Mouse (Mus musculus) c-Kit-negative CD71-positive TER-119-positive erythroid progenitor cells, embryonic 14.5 days (primary cell): Measurements from ENCODE around the gene Fgfr2.

ENCODE experiments used
- DNase-seq: peaks from one replicate; pipeline ENCODE4 v3.0.0-alpha.2; 2013; ENCODE audit warnings: low read depth, low spot score

Gene Fgfr2

DNA sequence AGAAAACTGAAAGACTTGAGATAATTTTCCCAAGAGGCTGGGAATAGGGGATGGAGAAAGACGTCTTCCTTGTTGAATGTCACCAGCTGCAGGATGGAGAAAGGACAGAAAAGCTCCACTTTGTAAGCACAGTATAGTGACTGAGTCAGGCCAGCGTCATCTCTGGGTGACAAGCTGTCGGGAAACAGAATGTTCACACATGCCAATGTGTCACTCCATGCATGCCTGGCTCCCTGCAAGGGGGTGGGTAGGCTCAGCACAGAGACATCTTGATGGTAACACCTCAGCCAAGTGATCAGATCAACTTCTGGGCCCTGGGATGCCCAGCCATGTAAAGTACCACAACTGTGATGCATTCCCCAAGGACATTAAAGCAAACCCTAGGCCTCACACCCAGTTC is 942.1 kb downstream of the Fgfr2 start:
- DNase-seq = no peak

DNA sequence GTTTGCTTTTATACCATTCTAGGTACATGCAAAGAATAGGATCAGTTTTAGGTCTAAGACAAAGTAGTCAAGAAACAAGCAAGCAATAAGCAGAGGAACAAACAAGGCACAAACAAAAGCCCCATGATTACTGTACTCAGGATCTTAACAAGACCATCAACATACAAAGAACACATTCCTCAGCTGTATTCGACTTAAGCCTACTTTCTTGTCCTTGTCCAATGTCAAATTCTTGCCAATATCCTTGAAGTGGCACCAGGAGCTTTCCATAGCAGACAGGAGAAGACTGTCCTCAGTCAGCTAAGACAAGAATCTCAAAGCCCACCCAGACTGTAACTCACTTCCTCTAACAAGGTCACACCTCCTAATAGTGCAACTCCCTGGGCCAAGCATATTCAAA is 944.1 kb downstream of the Fgfr2 start:
- no peak for DNase-seq

DNA sequence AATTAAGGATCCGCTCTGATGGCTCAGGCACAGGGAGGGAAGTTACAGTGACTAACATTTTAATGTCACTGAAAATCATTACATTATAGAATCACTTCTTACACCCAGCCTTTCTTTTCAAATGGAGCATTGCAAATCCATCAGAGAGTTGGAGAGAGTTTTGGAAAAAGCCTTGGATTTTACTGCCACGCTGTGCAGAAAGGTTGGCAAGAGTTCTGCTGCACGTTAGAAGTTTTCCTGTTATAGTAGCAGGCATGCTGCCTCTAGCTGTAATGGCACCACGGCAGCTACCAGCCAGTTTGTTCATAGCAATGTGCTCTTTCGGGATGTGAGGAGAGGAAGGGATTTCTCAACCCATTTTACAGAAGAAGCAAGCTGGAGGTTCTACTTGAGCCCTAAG is 948.4 kb downstream of the Fgfr2 start:
- no peak for DNase-seq

DNA sequence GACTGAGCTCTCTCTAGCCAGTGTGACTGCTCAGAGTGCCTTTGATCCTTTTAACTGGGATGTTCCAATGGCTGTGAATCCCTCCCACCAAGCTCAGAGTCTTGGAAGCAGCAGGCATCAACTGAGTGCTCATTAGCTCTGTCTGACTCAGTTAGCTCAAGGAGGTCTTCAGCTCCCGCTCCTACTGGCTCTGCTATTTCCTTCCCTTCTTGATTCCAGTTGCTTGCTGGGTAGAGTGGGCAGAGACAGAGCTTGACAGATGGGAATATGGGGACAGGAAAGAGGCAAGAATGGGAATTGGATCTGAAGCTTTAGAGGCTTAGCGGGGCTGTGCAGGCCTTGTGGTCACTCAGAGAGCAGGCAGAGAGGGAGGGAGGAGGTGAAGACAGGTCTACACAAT is 948.9 kb downstream of the Fgfr2 start:
- no peak for DNase-seq

DNA sequence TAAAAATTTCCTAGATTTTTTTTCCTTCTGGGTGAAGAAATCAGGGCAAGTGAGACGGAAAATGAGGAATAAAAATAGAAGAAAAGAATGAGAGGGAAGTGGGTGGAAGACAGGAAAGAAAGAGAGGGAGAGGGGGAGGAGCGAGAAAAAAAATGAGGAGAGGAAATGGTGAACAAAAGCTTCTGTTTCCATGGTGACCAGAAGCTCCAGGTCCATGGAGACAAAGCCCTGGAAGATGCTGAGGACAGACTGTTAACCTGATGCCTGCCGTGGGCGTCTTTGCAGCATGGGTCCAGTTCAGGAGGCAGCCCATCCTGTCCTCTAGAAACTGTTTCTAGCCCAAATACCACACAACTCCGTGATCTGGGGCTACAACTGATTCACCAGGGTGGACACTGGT is 950.9 kb downstream of the Fgfr2 start:
- DNase-seq = no peak

DNA sequence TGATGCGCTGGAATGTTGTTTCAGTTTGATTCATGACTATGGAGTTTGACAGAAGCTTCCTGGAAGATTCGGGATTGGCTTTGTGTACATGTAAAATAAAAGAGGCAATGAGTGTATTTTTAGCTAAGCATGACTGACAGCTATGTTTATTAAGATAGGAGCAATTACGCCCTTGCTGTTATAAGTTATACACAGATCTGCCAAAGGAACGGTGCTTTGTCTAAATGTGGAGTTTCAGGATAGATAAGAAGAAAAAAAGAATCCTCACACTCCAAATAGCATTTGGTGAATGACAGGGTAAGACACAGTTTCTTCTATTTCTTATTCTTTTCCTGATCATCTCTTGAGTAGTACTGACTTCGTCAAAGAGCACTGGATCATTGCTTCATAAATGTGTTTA is 951.4 kb downstream of the Fgfr2 start:
- DNase-seq = no peak

DNA sequence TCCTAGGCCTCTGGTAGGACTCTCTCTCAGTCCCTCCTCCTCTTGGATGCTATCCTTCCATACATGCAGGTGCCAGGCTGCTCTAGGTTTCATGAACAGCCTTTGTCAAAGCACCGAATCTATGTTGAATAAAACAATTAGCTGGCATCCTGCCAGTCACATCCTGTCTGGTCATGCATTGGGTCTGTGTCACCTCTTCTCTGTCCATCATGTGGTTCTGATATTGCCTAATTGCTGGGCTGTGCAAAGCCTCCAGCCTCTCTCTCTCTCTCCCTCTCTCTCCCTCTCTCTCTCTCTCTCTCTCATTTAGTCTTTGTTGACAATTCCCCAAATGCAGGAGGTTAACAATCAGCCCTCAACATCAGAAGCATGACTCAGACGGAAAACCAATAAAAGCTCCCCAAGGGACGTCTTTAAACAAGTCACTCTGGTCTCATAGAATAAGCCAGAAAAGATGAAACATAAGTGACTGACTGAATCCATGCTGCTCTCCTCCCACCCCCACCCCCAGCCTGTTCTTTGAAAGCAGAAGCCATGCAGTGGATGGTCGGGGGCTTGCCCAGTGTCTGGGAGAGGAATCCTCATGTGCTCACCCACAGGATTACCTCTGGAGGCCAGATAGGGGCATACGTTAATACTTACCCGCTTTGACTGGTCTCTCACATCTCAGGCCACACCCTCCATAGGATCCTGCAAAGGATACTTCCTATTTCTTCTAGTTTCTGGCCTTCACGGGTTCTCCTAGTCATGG is 953.6 kb downstream of the Fgfr2 start:
- DNase-seq = no peak

DNA sequence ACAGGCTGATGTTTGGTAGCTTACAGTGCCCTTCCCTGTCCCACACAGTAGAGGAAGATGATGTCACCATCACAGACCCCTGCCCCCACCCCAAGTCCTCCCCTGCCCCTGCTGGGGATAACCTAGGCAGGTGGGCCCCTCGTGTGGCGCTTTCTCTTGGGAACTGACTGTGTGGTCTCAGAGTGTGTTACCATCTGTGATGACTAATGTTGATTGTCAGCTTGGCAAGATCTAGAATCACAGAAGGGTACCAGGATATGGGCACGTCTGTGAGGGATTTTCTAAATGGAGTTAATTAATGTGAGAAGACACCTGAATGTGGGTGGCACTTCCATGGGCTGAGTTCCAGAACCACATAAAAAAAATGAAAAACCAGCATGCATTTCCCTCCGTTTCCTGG is 955.9 kb downstream of the Fgfr2 start:
- DNase-seq = no peak

DNA sequence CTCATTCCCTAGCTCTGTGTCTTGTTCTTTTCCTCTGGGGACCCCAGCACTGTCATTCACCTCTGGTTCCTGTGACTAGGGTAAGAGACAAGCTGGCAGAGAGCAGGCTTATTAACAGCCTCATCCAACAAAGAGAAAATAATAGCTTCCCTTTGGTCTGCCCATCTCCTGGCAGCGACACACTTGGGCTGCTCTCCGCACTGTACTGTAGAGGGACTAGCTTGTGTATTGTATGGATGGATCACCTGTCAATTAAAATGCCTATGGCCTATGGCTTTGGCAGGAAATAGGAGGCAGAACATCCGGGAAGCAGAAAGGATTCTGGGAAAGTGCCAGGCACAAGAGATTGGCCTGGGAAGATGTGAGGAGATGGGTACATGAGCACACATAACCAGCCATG is 960.9 kb downstream of the Fgfr2 start:
- no peak for DNase-seq

DNA sequence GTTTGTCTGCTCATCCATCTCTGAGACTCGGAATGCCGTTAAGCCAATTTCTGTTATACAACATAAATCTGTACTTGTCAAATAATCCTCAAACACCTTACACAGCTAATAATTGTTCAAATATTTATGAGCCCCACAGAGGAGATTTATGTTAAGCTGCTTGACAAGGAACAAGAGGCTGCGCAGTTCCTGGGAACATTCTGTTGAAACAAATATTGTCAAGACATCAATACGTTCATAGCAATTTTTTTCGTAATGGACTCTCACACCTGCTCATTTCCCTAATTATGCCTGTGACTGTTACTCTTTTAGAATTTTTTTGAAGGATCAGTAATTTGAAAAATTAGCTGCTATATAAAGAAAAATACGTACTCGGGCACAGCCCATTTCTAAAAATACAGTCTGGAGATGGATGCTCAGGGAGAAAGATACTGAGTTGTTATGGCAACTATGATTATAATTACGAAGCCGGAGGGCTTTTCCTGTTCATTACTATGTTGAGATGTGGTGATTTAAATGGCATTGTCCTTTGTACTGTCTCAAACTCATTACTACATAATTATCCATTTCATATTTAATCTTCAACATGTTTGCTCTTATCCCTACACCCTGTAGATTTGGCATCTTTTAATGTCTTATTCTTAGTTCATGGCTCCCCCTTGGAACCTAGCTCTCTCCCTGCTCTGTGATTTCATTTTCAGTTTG is 964.7 kb downstream of the Fgfr2 start:
- no peak for DNase-seq

DNA sequence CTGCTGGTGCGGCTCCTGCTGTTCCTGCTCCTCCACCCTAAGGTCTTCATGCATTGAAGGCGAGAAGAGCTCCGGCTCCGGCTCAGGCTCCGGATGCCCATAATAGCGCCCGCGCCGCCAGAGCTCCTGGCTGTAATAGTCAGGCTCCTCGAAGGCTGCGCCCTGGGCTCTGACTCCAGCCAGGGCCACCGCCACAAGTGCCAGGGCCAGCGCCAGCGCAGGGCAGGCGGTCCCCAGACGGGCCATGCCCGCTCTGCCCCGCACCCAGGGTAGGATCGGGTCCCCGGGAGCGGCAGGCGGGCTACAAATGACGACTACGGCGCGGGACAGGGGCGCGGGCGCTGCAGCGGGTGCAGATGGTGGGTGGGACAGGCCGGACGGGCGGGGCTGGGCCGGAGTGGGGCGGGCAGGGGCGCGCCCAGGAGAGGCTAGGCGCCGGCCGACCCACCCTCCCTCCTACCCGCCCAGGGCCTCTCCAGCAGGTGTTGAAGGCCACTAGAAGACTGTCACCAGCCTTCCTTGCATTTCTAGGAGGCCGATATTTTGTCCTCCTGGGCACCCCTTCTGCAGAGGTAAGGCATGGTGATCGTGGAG is 968.7 kb downstream of the Fgfr2 start, which contains the start of gene Cpxm2:
Gene Cpxm2 (minus strand): TSS at position 372 of the 594 bp plus-strand sequence.
- DNase-seq = no peak

DNA sequence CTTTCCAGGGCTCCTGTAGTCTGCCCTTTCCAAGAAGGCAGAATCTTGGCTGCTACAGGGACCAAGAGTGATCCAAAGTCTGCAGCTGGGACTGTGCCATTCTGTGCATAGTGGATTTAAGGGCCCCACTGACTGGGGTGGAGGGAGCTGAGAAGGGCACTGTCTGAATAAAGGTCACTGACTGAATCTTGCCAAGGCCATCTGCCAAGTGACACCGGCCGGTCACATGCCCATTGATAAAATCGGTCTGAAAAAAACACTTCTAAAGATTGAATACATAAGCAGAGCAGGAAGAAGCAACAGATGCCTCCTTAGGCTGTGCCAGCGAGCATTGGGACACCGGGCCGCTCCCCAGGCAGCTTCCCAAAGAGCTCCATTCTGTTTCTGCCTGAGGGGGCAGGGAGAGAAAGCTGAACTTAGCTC is 969.4 kb downstream of the Fgfr2 start:
- no peak for DNase-seq

DNA sequence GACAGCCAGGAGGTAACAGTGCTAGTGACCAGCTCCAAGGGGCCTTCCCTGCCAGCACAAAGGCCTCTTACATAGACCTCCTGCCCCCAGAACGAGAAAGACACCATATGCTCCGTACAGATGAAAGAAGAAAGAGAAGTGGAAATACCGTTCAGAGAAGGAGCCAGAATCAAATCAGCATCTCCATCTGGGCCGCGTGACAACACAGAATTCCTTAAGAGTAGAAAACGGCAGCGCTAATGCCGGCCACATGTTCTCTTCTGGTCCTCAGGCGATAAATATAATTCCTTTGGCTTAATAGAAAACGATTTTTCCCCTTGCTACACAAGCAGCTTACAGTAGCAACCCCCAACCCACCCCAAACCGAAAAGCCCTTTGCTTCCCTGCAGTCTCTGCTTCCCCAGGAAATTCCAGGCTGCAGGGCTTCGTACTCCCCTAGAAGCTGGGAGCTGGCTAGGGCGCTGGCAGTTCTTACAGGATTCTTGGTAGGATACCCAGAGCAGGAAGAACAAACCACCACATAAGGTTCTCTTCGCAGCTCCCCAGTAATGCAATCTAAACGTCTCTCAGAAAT is 977.8 kb downstream of the Fgfr2 start:
- DNase-seq = no peak

DNA sequence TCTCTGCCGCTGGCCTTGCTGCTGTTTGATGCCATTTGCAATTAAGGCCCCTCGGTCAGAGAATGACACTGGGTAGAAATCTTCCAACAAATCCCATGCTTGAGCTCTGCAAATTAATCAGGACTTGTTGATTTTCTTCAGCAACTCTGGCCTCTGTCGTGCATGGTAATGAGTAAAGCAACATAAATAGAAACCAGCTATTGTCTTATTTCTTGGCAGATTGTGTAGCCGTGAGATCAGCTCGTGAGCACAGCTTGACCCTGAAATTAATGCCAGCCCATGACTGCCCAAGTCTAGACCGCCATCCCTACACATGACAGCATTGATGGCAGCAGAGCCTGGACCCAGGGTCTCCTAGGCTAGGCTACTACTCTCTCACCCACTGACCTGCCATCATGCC is 994.5 kb downstream of the Fgfr2 start:
- no peak for DNase-seq

DNA sequence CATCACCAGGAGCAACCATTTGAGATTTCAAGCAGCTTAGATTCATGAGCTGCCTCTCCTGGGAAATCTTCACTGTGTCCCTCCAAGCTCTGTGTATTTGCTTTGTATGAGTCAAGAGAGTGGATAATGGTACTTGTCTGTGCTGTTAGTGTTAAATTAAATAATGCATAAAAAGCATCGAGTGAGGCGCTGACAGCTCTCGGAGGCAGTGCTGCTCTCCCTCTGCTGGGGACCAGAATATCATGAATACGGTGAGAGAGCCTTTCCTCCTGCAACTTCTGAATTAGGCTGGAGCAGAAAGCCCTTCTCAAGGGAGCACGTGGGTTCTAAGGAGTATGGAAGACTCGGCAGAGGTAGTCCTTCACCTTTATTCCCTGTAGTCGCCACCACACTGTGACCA is 998.2 kb downstream of the Fgfr2 start:
- no peak for DNase-seq

DNA sequence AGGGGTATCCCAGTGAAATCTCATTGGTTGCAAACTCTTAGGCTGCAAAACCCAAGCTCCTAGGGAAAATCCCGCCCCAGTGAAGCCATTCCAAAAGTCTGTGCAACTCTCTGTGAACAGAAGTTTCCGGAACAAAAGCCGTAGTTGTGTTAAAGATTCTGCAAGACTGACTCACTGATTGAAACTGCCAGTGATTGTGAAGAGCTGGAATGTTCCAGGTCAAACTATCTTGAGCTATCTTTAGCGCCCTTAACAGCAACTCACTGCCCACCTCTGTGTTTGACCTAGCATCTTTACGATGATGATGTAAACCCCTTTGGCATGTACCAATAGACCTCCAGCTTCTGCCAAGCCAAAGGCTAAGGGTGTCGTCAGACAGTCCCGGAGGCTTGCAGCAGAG is 999.9 kb downstream of the Fgfr2 start:
- no peak for DNase-seq

DNA sequence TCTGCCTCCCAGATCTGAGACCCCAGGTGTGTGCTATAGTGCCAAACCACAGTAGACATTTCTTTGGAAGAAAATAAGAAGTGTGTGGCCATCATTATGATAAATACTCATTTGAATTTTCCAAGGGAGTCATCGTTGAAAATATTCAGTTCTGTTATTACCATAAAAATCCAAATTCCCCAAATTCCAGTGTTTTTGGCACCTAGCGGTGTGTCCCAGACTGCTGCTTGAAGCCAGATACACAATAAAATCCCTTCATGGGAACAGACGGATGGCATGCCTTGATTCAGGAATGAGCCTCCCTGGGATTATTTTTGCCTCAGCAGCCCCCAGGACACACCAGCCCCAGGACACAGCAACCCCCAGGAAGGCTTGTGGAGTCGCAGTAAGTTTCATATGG is 1003.3 kb downstream of the Fgfr2 start:
- DNase-seq = no peak

DNA sequence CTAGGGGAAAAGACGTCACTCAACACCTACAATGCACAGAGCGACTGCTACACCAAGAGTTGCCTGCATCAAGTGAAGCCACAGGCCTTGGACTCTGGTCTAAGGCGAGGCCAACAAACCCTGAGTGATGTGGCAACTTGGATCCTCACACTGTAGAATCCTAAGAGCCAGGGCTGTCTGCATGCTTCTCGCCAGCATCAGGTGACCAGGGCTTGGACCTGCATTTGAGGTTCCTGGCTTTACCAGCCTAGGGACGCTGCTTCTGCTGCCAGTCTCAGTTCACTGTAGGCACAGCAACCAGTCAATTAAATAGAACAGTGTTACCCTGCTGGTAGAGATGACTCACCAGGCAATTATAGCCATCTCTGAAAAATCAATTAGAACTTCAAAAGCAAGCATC is 1011.4 kb downstream of the Fgfr2 start:
- no peak for DNase-seq

DNA sequence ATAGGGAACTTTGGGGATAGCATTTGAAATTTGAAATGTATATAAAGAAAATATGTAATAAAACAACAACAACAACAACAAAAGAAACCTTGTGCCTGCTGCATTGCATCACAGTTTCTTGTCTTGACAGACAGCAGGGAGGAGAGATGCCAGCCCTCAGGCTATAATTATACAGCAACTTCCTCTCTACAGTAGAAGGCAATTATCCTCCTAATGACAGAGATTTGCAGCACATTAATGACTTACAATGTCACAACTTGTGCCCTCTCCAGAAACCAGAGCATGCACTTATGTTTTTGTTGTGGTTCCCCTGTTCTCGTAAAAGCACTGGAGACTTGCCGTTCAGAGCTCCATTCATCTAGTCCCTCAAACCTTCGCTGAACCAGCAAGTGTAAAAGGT is 1012.8 kb downstream of the Fgfr2 start:
- DNase-seq = no peak

DNA sequence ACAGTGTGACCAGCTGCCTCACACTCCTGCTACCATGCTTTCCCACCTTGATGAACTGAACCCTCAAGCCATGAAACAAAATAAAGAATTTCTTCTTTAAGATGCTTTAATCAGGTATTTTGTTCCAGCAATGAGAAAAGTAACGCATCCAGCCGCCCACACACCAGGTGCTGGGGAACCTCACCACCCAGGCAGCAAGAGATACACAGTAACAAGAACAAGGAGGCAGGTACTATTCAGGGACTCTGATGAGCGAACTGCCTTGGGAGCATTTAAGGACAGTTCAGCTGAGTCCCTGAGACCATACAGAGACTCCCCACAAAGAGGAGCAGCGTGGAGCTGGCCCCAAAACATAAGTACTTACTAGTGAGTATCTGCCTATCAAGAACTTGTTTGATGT is 1016.3 kb downstream of the Fgfr2 start:
- DNase-seq = no peak

DNA sequence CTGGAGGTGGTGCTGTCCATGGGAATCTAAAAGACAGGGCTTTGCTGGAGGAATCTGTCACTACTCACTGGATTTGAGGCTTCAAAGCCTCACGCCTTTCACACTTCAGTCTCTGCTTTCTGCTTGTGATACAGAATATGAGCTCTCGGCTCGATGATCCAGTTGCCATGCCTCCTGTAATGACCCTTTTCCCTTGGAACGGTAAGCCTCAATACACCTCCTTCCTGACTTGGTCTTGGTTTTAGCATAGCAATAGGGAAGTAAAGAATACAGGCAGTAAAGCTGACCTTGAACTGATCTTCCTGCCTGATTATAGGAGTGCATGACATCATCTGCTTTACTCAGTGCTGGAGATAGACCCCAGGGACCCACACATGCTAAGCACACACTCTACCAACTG is 1017.8 kb downstream of the Fgfr2 start:
- DNase-seq = no peak

DNA sequence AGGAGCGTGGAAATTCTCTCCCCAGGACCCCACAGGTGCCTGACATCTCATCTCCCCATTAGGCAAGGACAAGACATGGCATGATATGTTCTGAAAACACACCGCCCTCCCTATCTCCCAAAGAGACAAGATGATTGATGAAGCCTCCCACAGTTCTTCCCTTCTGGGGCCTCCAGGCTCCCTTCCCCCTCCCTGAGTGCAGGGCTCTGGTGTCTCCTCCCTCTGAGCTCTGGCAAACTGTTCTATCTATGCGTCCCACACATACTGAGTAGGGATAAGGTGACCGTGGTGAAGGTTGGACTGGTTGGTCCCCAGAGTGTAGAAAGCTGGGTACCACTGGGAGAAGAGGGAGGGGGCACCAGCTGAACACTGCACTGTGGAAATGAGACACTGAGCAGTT is 1024.7 kb downstream of the Fgfr2 start:
- no peak for DNase-seq

DNA sequence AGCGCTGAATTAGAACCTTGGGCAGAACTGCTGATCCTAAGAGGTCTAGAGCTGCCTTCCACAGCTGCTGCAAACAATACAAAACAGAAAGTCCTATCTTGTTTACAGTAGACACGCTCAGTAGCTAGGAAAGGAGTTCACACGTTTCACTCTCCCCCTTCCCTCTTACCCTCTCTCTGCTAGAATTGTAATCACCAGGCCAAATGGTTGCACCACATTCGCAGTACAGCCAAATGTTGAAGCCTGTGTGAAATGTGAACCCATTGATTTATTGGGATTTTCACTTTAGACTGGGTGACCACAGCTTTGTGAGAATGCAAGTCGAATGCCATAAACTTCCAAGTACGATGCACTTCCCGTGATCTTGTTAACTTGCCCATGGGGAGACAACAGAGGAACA is 1028.5 kb downstream of the Fgfr2 start:
- DNase-seq = no peak
